Mouse (Mus musculus) C2C12 (cell line): ENCODE results near the gene Tmem240. TPM values are rescaled to one million over a fixed set of nuclear protein-coding genes. Genes with fewer than 3 reads are reported as not detected.

Experiments
- H3K27me3 ChIP-seq: one replicate; pipeline ENCODE4 v1.6.1; 2011; ENCODE audit not compliant: control insufficient read depth, insufficient read depth, insufficient read length
- H3K36me3 ChIP-seq: one replicate; pipeline ENCODE4 v1.6.1; 2011; ENCODE audit not compliant: control insufficient read depth, insufficient read depth
- H3K4me3 ChIP-seq: one replicate; pipeline ENCODE4 v1.5.1; 2011; ENCODE audit warnings: mild to moderate bottlenecking, control low read depth; ENCODE audit not compliant: poor library complexity, insufficient read depth, severe bottlenecking
- H3K79me2 ChIP-seq: one replicate; pipeline ENCODE4 v1.6.1; 2011; ENCODE audit not compliant: control insufficient read depth, insufficient read depth
- H3K79me3 ChIP-seq: one replicate; pipeline ENCODE4 v1.6.1; 2011; ENCODE audit warnings: low read depth, control low read depth
- H3ac ChIP-seq: one replicate; pipeline ENCODE3; 2011; ENCODE audit warnings: low read depth; ENCODE audit not compliant: control insufficient read depth, insufficient read length
- CEBPB ChIP-seq: IDR thresholded peaks from one replicate; pipeline ENCODE4 v1.6.1; 2011; ENCODE audit warnings: low read depth, mild to moderate bottlenecking, control low read depth, moderate library complexity
- CTCF ChIP-seq: IDR thresholded peaks from one replicate; pipeline ENCODE4 v1.5.1; 2011; ENCODE audit not compliant: control insufficient read depth, insufficient read depth, insufficient read length
- FOSL1 ChIP-seq: IDR thresholded peaks from one replicate; pipeline ENCODE4 v1.8.0; 2011; ENCODE audit warnings: mild to moderate bottlenecking, low read length; ENCODE audit not compliant: poor library complexity, insufficient read depth, severe bottlenecking
- MAX ChIP-seq: IDR thresholded peaks from one replicate; pipeline ENCODE4 v1.6.1; 2011; ENCODE audit warnings: mild to moderate bottlenecking, control low read depth
- MYOD1 ChIP-seq: IDR thresholded peaks from one replicate; pipeline ENCODE4 v1.6.1; 2011; ENCODE audit warnings: low read depth; ENCODE audit not compliant: control insufficient read depth, insufficient read length
- MYOG ChIP-seq: IDR thresholded peaks from one replicate; pipeline ENCODE4 v1.6.1; 2011; ENCODE audit not compliant: control insufficient read depth, insufficient read length; ENCODE audit errors: extremely low read depth
- USF1 ChIP-seq: IDR thresholded peaks from one replicate; pipeline ENCODE4 v1.6.1; 2011; ENCODE audit warnings: low read depth, mild to moderate bottlenecking, control low read depth, moderate library complexity
- polyA plus RNA-seq: library from polyadenylated mRNA; unstranded; fragments of >200 nt; fragmentation: generic; extraction: Trizol; gene quantifications from one replicate; pipeline ENCODE4 v1.2.1, GENCODE M21; 2012; ENCODE audit warnings: missing spikeins

Gene Tmem240
- polyA plus RNA-seq, 1 experiment, result 0.39 TPM

DNA sequence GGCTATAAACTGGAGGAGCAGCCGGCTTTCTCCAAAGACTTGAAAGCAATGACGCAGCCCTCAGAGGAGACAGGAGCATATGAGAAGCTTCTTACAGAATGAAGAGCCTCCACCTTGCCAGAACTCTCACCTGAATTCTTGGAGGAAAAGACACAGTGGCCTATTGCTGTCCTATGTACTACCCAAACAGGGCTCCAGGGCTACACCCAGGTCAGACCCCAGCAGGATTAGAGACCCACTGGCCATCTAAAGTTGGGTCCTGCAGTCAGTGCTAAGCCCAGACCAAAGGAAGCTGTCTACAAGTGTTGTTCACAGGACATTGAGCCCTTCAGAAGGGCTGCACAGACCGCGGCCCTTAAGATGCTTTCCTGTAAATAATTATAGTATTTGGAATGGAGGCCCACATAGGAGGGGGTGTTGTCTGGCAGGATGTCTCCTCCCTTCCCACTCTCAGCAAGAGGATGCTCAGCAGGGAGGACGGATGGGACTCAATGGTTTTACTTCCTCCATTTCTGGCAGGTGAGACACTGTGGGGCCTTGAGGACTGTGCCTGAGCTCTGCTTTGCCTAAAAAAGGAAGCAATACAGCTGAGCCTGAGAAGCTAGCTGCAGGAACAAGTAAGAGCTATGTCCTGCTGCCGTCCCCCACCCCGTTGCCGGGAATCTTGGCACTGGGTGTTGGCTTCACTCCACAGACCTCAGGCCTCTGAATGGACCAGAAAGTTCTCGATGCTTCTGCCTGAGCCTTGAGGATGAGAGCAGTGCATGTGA is 40.6 kb downstream of the Tmem240 start:
- H3ac ChIP-seq, result no peak overlapping the region
- TF ChIP-seq MYOG, result no peak
- TF ChIP-seq CTCF, result no peak
- TF ChIP-seq CEBPB, result no peak
- no peak for TF ChIP-seq FOSL1
- no peak overlapping the region for H3K4me3 ChIP-seq
- no peaks in the 10 kb centered on the region for H3K27me3 ChIP-seq
- H3K36me3 ChIP-seq, result no peaks in the 10 kb centered on the region
- H3K79me3 ChIP-seq, result no peaks in the 10 kb centered on the region
- no peaks in the 10 kb centered on the region for H3K79me2 ChIP-seq

DNA sequence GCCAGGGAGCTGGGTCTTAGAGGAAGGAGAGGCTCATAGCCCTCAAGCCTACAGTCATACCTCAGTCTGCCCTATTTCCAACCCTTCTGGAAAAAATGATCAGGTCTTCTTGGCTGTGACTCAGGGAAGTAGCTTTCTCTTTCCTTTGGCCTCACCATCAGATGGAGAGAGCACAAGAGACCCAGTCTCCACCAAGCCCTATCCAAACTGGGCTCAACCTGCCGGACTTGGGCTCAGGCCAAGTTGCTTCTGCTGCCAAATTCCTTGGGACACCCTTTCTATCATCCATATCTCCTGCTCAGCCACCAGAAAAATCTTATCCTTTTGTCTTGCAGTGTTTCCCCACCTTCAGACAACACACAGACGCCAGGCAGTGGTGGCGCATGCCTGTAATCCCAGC is 41.3 kb downstream of the Tmem240 start:
- no peaks in the 10 kb centered on the region for H3K79me3 ChIP-seq
- no peak for TF ChIP-seq MYOD1
- TF ChIP-seq CEBPB, result no peak
- no peak for TF ChIP-seq USF1
- no peak for TF ChIP-seq MYOG
- TF ChIP-seq MAX, result no peak
- no peak for TF ChIP-seq FOSL1
- TF ChIP-seq CTCF, result no peak
- no peaks in the 10 kb centered on the region for H3K27me3 ChIP-seq
- no peaks in the 10 kb centered on the region for H3K79me2 ChIP-seq
- no peak overlapping the region for H3K4me3 ChIP-seq
- no peak overlapping the region for H3ac ChIP-seq
- no peaks in the 10 kb centered on the region for H3K36me3 ChIP-seq

DNA sequence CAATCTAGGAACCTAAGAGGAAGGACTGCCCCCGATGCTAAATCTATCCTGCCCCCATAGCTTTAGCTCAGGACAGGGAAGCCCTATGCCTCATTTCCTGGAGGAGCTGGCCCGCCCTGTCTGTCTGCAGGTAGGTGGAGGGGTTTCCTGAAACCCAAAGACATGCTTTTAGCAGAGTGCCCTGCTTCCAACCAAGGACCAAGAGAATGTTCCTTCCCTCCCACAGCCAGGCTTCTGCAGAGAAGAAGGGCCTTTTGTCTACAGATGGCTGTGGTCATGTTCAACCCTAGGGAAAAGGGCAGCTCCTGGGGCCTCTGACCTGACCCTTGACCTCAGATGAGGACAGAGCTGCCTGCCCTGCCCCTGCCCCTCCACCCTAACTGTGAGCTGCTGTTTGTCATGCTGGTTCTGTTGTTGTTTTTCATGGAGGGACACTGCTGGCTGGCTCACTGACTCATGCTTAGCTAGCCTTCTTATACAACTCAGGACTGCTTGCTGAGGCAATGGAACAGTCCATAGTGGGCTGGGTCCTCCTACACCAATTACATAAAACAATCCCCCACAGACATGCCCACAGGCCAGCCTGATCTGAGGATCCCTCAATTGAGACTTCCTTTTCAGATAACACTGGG is 42.2 kb downstream of the Tmem240 start:
- Histone ChIP-seq H3ac (no peak overlapping the region), H3K79me3 (no peaks in the 10 kb centered on the region)
- TF ChIP-seq USF1, result no peak
- no peak for TF ChIP-seq CEBPB
- TF ChIP-seq CTCF, result no peak
- no peak for TF ChIP-seq MYOD1
- TF ChIP-seq MYOG, result no peak
- TF ChIP-seq MAX, result no peak
- TF ChIP-seq FOSL1, result no peak

DNA sequence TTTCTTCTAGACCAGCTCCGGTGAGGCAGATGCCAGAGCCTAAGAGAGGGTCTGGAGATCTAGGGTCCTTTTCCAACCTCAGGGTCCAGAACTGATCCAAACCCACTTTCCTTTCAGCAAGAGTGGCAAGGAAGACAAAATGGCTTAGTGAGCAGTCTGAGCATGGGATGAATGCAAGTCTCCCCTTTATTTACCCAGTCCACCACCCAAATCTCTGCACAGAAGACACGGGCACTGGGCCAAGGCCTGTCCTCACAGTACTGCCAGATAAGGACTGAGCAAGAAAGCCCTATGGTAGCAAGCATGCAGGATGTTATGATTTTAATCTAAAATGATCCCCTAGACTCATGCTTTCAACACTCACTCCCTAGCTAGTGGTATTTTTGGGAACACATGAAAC is 43.2 kb downstream of the Tmem240 start:
- no peak overlapping the region for H3ac ChIP-seq

More for the DNA sequence above, 42.2 kb downstream of the Tmem240 start:
- Histone ChIP-seq H3K27me3 (no peaks in the 10 kb centered on the region), H3K4me3 (no peak overlapping the region), H3K36me3 (no peaks in the 10 kb centered on the region), H3K79me2 (no peaks in the 10 kb centered on the region)

DNA sequence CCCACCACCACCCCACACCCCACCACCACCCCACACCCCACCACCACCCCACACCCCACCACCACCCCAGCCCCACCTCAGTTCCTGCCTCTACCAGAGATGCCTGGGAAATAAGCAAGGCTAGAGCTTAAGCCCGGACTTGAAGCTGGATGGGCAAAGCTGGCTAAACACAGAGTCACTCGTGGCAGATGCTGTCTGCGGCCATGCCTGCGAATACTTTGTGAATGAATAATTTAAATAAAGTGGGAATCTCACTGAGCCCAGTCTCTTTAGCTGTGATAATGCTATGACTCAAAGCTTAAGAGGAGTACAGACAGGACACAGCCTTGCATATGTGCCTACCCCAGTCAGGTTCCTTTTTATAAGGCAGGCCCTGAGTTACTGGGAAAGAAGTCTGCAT is 44.9 kb downstream of the Tmem240 start:
- no peaks in the 10 kb centered on the region for H3K36me3 ChIP-seq
- no peak overlapping the region for H3K4me3 ChIP-seq
- no peaks in the 10 kb centered on the region for H3K27me3 ChIP-seq
- H3ac ChIP-seq, result no peak overlapping the region
- H3K79me3 ChIP-seq, result no peaks in the 10 kb centered on the region
- H3K79me2 ChIP-seq, result no peaks in the 10 kb centered on the region
- peak; percentile 58 for TF ChIP-seq MYOD1
- no peak for TF ChIP-seq FOSL1

More for the DNA sequence above, 43.2 kb downstream of the Tmem240 start:
- Histone ChIP-seq H3K4me3 (no peak overlapping the region), H3K27me3 (no peaks in the 10 kb centered on the region), H3K36me3 (no peaks in the 10 kb centered on the region), H3K79me2 (no peaks in the 10 kb centered on the region), H3K79me3 (no peaks in the 10 kb centered on the region)
- TF ChIP-seq USF1 (no peak), CTCF (no peak), MAX (no peak), MYOD1 (no peak), MYOG (no peak), CEBPB (no peak), FOSL1 (no peak)

DNA sequence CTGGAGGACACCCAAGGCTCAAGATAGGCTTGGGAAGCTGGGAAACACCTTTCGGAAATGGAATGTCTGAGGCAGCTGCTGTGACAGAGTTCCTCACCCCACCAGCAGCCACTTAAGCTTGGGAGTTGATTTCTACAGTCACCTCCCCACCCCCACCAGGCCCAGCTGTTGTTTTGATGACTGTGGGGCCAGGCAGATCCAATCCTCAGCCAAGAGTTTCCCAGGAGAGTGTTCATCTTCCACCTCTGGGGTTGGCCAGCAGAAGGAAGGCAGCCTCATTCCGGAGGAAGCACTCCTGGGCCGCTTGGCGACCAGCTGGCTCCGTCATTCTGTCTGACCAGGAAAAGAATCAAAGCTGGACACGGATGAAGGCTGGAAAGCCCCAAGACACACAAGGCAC is 46.3 kb downstream of the Tmem240 start:
- no peaks in the 10 kb centered on the region for H3K36me3 ChIP-seq
- no peak overlapping the region for H3K4me3 ChIP-seq
- H3K27me3 ChIP-seq, result no peaks in the 10 kb centered on the region
- H3ac ChIP-seq, result no peak overlapping the region
- H3K79me3 ChIP-seq, result no peaks in the 10 kb centered on the region
- TF ChIP-seq FOSL1 (no peak), MAX (no peak), CTCF (no peak), MYOD1 (peak; percentile 95), MYOG (no peak)
- H3K79me2 ChIP-seq, result no peaks in the 10 kb centered on the region
